Mouse (Mus musculus): ENCODE data around the gene Srrm1. TPM values are rescaled to one million over a fixed set of nuclear protein-coding genes. Genes with fewer than 3 reads are reported as not detected.
"Not testable (repeated sequence)": the region's sequence is repeated elsewhere in the genome, so short reads cannot be mapped to it uniquely, and the experiment has no call there.

The Srrm1 gene
- total RNA-seq, 2 experiments from 2014 or later, result 104 to 137 TPM

GRCm38 (mm10) chr4:135301166-135301565 lies 52.0 kb downstream of the Srrm1 start:
- no peak for DNase-seq

- DNase-seq, result no peak
Measured at GRCm38 (mm10) chr4:135300248-135301041, 52.7 kb downstream of the Srrm1 start.

- DNase-seq, result no peak
Measured at GRCm38 (mm10) chr4:135298680-135299079, 54.4 kb downstream of the Srrm1 start.

GRCm38 (mm10) chr4:135297931-135298546 lies 55.1 kb downstream of the Srrm1 start:
- peak; percentile 53 for DNase-seq

GRCm38 (mm10) chr4:135297146-135297545 lies 56.0 kb downstream of the Srrm1 start:
- DNase-seq, result no peak

- DNase-seq, result no peak
Measured at GRCm38 (mm10) chr4:135296565-135296964, 56.6 kb downstream of the Srrm1 start.

- DNase-seq, result no peak
Measured at GRCm38 (mm10) chr4:135293813-135294212, 59.3 kb downstream of the Srrm1 start.

GRCm38 (mm10) chr4:135292477-135293089 lies 60.5 kb downstream of the Srrm1 start:
- peak; percentile 54 for DNase-seq

GRCm38 (mm10) chr4:135291841-135292240 lies 61.3 kb downstream of the Srrm1 start:
- no peak for DNase-seq

- no peak for DNase-seq
Measured at GRCm38 (mm10) chr4:135291199-135291598, 61.9 kb downstream of the Srrm1 start.

GRCm38 (mm10) chr4:135287975-135288374 lies 65.1 kb downstream of the Srrm1 start:
- DNase-seq, result no peak

GRCm38 (mm10) chr4:135286833-135287395 lies 66.2 kb downstream of the Srrm1 start:
- no peak for DNase-seq

- no peak for DNase-seq
Measured at GRCm38 (mm10) chr4:135286033-135286622, 67.0 kb downstream of the Srrm1 start.

- DNase-seq, result no peak
Measured at GRCm38 (mm10) chr4:135285436-135285835, 67.7 kb downstream of the Srrm1 start.

GRCm38 (mm10) chr4:135283875-135284274 lies 69.2 kb downstream of the Srrm1 start:
- DNase-seq, result no peak

- no peak for DNase-seq
Measured at GRCm38 (mm10) chr4:135283417-135283816, 69.7 kb downstream of the Srrm1 start.

GRCm38 (mm10) chr4:135282651-135283290 lies 70.3 kb downstream of the Srrm1 start:
- DNase-seq, result peak; percentile 55

- DNase-seq, result not testable (repeated sequence)
Measured at GRCm38 (mm10) chr4:135280016-135280415, 73.1 kb downstream of the Srrm1 start.

- no peak for DNase-seq
Measured at GRCm38 (mm10) chr4:135276681-135277379, 76.3 kb downstream of the Srrm1 start.

GRCm38 (mm10) chr4:135274761-135275160 lies 78.4 kb downstream of the Srrm1 start:
- no peak for DNase-seq

- no peak for DNase-seq
Measured at GRCm38 (mm10) chr4:135273307-135273682, 79.8 kb downstream of the Srrm1 start.

Data from adrenal gland, postnatal 10 days (tissue).